Mouse (Mus musculus) lung, postnatal 36 days (tissue): ENCODE data around the gene Zfp618.

ENCODE experiments used
- DNase-seq: peaks from one replicate; pipeline ENCODE4 v3.0.0; 2022; ENCODE audit warnings: mixed read lengths

Zfp618 gene

DNA sequence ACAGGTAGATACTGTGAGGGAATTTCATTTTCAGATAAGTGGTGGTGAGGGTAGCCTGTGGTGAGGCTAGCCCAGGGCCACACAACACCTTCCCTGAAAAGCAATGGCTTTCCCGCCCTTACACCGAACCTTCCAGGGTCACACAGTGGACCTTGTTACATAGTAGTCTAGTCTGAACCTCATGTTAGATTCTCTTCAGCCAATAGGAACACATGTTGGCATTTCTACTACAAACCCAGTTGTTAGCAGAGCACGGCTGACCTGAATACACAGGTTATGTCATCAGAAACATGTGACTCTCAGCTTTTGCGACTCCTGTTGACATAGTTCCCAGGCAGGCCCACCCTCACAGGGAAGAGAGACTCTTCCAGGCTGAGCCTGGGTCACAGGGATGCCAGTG is 33.9 kb downstream of the Zfp618 start:
- DNase-seq: no peak

DNA sequence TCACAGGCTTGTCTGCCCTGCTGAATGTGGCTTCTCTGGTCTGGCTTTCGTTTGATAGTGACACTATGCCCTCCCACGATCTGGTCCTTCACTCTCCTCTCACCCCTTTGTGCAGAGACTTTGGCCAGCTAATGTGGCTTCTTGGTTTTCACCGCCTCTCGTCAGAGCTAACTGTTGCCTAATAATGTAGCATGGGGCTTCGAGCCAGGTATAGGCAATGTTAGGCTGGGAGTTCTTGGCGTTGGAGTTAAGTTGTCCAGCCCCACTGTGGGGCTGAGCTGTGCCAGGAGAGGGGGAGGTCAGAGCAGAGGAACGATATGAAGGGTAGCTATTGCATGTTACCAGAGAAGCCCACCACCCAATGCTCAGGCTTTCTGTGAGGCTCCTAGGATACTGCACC is 34.5 kb downstream of the Zfp618 start:
- no peak for DNase-seq

DNA sequence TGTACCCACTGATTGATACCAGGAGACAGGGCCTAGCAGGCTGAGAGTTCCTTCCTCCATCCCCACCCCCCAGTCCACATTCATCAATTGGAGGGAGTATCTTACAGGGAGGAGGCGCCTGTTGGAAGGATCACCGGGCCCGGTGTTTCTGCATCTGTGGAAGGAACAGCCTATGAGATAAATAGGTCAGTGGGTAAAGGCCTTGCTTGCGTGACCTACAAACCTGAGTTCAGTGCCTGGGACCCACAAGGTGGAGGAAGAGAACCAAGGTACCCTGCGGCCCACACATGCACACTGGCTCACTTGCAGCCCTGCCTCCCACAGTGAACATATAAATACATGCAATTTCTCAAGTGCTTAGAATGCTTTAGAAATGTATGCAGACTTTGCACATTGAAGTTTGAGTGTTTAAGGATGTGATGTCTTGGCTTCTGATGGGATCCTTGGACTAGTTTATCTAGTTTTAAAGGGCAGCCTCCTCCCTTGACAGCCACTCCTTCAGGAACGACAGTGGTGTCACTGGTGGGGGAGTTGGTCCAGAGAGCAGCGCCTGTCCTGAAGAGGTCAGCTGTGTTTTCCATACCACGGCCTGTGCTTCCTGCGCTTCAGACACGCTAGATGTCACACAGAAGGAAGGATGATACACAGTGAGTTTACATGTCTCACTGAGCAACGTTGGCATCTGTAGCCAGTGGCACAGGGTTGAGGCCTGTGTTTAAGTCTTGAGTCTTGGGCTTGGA is 35.1 kb downstream of the Zfp618 start:
- DNase-seq: no peak

DNA sequence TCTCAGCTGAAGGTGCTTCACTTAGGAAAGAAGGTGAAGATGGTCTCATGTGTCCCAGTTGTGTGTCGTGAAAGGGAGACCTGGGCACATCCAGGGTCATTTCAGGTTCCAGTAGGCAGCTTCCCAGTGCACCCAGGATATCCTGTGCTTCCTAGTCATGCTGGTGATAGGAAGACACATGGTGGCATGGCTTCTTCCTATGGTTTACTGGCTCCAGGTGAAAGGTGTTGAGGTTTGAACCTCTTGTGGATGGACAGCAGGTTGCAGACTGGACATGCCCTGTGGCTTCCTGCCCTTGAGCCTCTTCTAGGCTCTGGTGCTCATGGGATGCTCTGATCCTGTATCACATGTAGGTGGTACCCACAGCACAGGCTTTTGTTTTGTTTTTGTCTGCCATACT is 37.0 kb downstream of the Zfp618 start:
- DNase-seq: no peak

DNA sequence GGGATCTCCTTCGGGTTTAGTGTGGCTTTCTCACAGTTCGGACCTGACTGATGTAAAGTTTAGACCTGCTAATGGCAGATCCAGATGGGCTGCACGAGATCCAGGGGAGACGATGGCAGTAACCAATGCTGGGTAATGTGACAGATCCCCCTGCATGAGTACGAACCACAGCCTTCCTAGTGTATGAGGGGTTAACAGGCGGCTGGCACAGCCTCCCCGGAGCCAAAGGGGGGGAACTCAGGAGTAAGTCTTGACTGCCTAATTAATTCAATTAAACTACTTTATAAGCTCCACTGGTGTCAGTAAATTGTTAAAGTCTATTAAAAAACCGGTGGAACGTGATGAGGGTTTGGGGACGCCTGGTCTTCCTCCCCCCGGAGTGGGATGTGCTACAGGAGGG is 39.1 kb downstream of the Zfp618 start:
- DNase-seq: no peak

DNA sequence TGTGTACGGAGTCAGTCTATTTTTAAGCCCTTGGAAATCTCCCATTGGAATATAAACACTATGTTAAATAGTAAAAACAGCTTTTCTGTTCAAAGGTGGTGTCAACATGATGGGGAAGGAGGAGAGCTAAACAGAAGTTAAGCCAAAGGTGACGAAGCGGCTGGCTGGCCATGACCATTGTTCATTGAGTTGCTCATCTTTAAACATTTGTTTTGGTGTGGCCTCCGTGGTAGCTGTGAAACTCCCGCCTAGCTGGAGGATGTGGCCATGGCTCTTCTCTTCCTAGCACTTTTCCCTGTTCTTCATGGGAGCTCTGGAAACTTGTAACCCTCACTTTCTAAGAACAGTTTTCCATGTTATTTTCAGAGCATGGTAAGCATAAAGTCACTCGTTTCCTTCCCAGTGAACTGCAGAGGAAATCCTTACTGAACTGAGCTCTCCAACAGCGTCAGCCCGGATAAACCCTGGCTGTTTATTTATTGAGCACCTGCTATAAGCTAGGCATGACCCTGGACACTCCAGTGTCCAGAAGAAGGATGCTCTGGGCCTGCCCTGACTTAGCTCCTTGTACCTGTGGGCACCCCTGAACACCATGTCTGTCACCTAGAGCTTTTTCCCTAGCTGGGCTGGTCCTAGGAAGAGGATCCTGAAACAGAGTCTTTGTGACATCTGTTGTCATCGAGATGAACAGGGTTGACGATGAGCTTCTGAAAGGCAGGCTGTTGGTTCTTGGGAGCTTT is 40.2 kb downstream of the Zfp618 start:
- DNase-seq: no peak

DNA sequence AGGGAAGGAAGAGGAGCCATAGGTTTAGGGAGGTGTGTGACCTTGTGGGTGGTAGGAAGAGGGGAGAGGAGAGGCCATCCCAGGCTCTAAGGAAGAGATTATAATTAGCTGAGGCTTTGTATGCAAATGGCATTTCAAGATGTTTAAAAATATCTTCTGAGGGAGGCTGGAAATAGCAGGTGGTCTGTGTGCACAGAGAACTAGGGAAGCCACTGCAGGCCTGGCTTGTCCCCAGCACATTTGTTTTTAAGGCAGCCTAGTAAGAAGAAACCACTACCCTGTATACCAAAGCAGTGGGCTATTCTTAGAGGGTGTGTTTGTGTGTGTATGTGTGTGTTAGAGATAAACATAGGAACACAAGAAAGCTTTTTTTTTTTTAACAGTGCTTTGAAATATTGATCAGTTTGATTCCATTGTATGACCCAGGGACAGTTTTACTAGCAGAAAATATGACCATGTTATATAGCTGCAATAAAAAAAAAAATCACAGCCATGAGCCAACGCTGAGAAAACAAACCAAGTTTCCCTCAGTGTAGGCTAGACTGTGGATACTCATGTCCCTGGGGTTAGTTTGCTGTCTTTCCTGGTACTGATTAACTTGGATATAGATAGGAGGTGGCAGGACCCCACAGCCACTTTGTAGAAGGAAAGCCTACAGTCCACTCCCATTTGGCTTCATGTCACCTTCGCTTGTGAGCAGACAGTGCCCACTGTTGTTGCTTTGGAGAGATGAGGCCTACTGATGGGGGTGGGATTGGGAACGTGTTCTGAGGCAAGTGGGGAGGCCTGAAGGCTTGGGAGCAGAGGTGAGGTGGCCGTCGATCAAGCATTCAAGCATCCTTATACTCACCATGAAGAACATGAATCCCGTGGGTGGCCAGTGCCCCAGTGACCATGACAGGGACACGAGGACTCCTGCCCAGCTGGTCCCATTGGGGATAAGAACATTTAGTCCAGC is 41.1 kb downstream of the Zfp618 start:
- DNase-seq: no peak

DNA sequence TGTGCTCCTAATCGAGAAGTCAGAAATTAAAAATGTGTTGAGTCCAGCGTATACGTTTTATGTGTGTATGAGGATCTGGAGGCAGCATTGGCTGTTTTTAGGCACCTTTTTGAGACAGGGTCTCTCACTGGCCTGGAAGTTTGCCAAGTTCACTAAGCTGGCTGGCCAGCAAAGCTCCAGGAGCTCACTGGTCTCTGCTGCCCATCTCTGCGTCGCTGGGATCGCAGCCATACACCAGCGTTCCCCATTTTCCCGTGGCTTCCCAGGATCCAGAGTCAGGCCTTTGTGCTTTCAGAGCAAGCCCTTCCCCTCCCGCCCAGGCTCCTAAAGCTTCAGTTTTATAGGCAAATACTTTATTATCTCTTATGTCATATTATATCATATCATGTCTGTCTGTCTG is 42.8 kb downstream of the Zfp618 start:
- no peak for DNase-seq

DNA sequence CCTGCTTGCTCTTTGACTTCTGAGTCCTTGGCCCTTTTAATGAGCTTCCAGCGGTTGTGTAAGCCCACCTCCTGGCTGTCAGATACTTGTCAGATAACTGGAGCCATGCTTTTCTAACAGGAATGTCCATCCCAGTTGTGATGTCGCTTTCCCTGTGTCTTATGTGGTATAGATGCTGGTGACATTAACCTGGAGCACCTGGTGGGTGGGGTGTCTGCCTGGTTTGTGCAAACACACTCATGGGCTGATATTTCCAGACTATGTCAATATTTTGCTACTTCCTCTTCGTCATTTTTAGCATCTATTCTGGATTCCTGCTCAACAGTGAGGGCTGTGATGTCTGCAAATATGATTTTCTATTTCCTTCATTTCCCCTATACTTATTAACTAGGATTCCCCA is 43.4 kb downstream of the Zfp618 start:
- no peak for DNase-seq

DNA sequence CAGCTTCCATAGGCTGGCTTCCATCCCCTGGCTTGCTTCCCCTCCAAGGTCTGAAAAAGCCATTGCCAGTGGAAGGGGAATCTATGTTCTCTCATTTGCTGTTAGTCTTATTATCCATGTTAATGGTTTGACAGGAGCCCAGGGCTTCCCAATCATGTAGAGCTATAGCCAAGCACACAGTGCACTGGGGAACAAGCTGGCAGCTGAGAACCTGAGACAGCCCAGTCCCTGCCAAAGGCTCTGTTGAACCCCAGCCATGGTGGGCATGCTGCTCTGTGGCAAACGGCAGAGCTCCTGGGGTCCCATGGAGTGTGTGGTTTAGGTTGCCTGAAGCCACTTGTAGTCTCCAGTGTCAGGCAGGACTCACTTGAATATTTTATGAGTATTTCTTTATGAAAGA is 44.4 kb downstream of the Zfp618 start:
- DNase-seq: no peak

DNA sequence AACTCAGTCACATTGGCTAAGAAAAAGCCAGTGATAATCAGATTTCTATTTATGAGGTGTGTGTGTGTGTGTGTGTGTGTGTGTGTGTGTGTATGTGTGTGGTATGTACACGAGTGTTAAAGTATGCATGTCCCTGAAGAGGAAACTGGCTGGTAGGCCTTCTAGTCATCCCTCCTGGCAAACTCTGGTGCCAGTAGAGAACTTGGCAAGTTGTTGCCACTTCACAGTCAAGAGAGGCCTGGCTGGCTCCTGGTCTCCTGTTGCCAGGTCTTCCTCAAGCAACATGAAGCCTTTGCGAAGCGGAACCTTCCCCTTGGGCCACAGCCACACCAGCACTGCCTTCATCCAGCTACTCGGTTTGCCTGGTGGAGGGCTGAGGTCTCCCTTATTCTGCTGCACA is 44.9 kb downstream of the Zfp618 start:
- DNase-seq: peak; percentile 81

DNA sequence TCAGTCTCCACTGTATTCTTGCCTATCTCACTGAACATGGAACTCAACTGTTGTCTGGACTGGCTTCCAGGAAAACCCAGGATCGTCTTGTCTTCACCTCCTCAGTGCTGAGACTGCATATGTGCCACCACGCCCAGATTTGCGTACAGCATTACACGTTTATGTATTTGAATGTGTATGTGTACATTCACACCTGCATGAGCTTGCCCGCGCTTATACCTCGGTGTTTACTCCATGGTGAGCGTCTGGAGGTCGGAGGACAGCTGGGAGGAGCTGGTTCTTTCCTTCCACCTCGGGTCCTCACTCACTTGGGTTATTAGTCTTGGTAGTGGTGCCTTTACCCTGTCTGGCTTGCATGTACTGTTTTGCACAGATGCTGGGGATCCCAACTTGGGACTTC is 53.2 kb downstream of the Zfp618 start:
- DNase-seq: no peak

DNA sequence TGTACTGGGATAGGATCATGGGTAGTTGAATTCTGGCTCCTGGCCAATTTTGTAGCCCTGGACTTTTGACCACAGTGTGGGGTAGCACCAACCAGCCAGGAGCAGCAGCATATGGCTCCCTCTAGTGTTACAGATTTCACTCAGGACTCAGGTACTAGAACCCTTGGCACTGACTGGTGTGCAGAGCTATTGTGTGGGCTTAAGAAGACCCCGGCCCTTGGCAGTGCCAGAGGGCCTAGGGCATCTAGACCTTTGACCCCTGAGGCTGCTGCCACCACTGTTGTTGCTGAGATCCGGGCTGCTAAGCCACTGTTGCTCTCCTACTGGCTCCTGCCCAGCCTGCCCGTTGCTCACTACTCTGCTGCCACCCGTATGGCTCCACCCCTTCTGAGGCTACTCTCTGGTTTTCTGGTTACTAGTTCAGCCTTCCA is 54.1 kb downstream of the Zfp618 start:
- peak; percentile 39 for DNase-seq

DNA sequence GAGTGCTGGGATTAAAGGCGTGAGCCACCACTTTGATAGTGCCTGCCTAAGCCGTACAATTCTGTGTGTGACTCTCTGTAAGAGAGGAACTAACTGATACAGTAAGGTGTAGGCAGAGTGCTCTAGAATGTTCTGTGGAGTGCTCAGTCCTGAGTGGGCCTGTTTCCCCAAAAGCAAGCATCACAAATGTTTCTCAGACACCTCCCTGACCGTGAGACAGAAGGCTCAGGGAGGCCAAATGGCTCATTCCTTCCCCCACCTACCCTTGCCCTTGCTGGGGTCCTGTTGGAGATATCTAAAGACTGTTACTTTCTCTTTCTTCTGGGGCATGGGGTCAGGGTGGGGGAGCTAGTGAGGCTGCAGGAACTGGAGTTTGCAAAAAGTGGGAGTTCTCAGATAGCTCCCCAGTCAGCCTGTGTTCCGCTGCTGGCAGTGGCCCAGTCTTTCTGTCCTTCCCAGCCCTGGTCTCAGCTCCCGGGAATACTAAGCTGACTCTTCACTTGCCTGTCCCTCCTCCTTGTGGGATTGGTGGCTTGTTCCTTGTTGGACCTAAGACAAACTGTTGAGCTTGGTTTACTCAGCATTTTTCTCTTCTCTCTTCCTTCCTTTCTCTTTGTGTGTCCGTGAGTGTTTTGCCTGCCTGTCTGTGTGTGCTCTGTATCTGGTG is 55.8 kb downstream of the Zfp618 start:
- DNase-seq: no peak

DNA sequence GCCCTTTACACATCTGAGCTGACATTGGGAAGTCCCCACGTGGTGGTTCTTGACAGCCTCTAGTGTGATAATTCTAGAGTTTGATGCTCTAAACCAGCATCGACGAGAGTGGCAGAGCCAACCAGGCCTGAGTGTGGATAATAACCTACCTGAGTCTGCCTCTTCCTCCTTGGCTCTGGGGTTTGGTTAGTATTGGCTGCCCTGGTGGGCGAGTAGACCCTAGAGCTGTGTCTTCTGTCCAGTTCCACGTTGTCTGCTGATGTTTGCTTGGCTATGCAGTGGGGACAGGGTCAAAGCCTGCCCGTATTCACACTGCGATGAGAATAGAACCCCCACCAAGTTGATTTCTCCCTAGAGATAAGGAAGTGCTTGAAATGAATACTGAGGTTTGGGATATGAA is 58.1 kb downstream of the Zfp618 start:
- no peak for DNase-seq

DNA sequence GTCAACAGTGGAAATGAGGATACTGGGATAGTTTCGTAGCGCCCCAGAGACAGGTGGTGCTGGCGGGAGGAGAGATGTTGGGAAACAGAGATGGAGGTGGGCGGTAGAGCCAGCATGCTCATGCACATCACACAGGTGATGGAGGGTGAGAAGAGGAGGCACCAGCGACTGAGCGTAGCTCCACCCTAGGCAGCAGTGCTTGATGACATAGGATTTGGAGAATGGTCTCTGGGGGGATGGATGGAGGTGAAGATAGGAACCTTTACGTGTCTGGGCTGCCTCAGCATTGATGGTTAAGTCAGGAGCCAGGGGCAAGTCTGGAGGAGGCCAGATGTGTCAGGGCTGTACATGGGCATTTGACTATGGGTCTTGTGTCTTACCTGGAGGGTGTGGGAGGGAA is 58.7 kb downstream of the Zfp618 start:
- DNase-seq: no peak

DNA sequence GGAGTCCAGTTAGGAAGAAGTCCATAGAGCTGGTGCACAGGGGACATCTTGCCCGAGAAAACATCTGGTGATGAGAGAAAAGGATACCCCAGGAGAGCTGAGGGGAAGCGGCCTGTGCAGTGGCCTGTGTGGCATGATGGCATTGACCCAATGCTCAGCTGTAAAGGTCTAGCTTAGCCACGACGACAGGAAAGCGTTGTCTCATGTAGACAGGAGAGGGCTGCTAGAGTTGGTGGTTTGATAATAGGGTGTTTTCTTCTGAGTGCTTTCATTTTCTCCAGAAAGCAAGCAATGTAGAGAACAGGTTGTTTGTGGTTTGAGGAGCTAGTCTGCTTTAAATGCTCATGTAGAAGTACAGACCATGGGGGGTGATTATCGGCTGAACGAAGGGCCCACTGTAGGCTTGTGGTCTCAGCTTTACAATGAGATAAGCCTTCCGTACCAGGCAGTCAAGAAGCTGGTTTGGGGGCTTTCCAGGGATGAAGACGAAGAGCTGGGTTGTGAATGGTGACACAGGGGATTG is 59.4 kb downstream of the Zfp618 start:
- no peak for DNase-seq

DNA sequence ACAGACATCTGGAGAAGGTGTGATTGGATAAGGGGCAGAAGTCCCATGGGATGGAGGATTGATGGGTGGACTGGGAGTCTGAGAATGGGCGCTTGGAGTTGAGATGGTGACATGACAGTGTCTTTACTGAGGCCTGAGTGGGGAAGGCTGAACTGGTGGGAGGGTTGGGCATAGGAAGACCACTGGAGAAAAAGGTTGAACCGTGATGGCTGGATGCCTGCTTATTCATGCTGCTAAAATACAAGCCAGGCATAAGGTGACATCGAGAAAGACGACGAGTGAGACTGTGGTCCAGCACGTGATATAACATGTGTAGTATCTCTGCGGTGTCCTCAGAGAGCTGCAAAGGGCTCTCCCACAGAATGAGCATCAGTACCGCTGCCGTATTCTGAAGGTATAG is 59.9 kb downstream of the Zfp618 start:
- no peak for DNase-seq

DNA sequence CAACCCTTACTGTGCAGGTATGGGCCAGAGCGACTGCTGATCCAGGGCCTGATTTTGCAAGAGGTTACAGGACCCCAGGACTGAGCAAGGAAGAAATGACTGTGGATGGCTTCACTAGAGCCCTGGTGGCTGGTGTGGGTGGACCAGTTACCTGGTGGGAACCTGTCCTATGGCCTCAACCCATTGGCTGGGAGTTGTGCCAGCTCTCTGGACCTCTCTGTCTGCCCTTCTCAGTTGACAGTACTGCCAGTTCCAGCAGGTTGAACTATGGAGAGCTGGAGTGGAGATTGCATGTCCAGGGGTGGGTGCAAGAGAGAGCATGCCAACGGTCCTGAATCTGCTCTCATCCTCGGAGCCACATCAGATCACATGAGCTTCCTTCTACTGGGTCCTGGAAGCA is 60.9 kb downstream of the Zfp618 start:
- DNase-seq: no peak

DNA sequence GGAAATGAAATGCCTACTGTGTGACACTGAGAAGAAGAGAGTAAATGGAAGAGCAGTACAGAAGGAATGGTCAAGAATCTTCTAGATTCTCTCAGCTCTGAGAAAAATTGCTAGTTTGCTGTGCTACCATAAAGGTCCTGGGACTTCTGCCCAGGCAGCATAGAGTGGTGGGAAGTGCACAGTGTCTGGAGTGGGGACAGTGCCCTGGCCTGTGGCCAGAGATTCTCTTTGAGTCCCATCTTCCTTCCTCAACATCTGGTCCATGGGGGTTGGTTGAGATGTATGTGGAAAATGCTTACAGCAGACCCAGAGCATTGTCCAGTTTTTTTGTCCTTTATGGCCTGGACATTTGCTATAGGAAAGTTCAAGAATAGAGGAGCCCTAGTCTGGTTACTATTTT is 62.1 kb downstream of the Zfp618 start:
- DNase-seq: no peak

DNA sequence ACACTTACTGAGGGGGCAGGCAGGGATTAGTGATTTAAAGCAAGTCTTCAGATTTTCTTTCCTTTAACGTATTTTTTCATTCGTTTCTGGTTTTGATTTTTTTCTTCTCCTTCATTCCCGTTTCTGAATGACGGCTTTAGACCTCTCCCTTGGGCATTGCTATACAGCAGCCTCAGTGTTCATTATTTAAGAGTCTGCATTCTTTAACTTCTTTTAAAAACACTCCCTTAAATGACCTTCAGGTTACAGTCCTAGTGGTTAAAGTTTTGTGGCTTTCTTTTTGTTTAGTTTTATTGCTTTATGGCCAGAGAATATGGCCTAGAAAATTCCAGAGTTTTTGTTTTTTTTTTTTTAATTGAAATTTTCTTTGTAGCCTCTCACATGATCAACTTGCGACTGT is 64.8 kb downstream of the Zfp618 start:
- DNase-seq: no peak

DNA sequence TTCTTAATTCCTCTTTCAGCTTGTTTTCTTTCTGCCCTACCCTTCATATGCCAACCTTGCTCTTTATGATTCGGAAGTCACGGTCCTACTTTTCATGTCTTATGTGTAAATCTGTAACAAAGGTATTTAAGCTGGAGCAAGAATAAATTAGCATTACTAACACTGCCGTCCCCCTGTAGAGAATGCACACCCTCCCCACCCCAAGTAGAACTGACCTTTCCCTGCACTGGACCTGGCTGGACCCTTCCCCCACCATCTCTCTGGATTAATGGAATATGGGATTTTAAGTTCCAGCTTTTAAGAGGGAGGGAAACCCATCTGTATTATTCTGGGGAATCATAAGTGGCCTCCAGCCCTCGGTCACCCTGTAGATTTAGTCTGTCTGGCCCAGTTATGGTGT is 65.9 kb downstream of the Zfp618 start:
- DNase-seq: no peak

DNA sequence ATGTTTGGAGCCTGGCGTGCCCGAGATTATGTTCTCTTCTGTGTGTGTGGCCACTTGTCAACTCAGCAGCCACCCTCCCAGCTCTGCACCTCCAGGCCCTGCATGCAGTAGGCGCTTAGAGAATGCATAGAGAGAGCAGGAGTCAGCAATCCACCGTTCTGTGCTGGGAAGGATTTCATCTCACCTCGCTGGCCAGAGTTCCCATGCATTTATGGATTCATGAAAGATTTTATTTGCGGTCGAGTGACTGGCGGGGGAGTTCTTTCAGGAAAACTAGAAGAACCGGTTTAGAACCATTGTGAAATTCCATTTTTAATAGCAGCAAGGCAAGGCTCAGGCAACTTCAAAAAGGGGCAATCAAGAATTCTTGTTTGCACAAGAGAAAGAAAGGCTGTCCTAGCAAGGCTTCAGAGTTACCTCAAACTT is 67.2 kb downstream of the Zfp618 start:
- peak; percentile 56 for DNase-seq
